Mouse (Mus musculus) kidney, postnatal 0 days (tissue): ENCODE measurements at regions not wholly inside any gene's neighbourhood (a gene's known extent, or its start where the extent isn't known, plus 50 kb on each side); places are given as distances from the start of the nearest gene placed in this dataset.
"Not testable (repeated sequence)": the region's sequence is repeated elsewhere in the genome, so short reads cannot be mapped to it uniquely, and the experiment has no call there.

Experiments
- ATAC-seq: fragments of 200-750 bp; cut with Nextera tagmentation; replicated peaks from 2 replicates; pipeline ENCODE4 v1.8.0; 2017; ENCODE audit warnings: low read depth, moderate number of reproducible peaks, moderate TSS enrichment, moderate library complexity; ENCODE audit not compliant: low FRiP score
- DNase-seq: peaks from one replicate; pipeline ENCODE4 v3.0.0-alpha.2; 2016; ENCODE audit warnings: low spot score
- H3K27ac ChIP-seq: fragments of 300-500 bp; sonication (generic); 2 replicates; pipeline ENCODE4 v1.5.1; 2014; ENCODE audit warnings: mild to moderate bottlenecking
- H3K27me3 ChIP-seq: fragments of 300-500 bp; sonication (generic); 2 replicates; pipeline ENCODE4 v1.6.1; 2014; ENCODE audit warnings: low read length, mixed read lengths; ENCODE audit not compliant: insufficient read depth
- H3K36me3 ChIP-seq: fragments of 300-500 bp; sonication (generic); 2 replicates; pipeline ENCODE4 v1.6.1; 2014; ENCODE audit warnings: low read length, mixed read lengths; ENCODE audit not compliant: insufficient read depth
- H3K4me1 ChIP-seq: fragments of 300-500 bp; sonication (generic); replicated peaks from 2 replicates; pipeline ENCODE4 v1.6.1; 2014; ENCODE audit warnings: antibody characterized with exemption, low read length, mixed read lengths; ENCODE audit not compliant: insufficient read depth
- H3K4me2 ChIP-seq: fragments of 300-500 bp; sonication (generic); 2 replicates; pipeline ENCODE4 v1.6.1; 2014; ENCODE audit warnings: mild to moderate bottlenecking, low read length, moderate library complexity, mixed read lengths
- H3K4me3 ChIP-seq: fragments of 300-500 bp; sonication (generic); replicated peaks from 2 replicates; pipeline ENCODE4 v1.5.1; 2014; ENCODE audit warnings: low read depth, low read length
- H3K9ac ChIP-seq: fragments of 300-500 bp; sonication (generic); 2 replicates; pipeline ENCODE4 v1.6.1; 2014; ENCODE audit warnings: low read depth, low read length
- H3K9me3 ChIP-seq: fragments of 300-500 bp; sonication (generic); replicated peaks from 2 replicates; pipeline ENCODE4 v1.6.1; 2016; ENCODE audit warnings: low read length, inconsistent platforms, mixed read lengths
- CTCF ChIP-seq: IDR thresholded peaks from 2 replicates; pipeline ENCODE4 v1.5.1; 2016; ENCODE audit warnings: antibody characterized with exemption, low read depth, mild to moderate bottlenecking, moderate library complexity
- WGBS: fragments of 180-500 bp; shearing (Covaris S2); extraction: QIAGEN DNeasy Blood & Tissue Kit; methylation state at CpG from one replicate; pipeline ENCODE4 v1.1.7; 2014; 5-methylcytosine and 5-hydroxymethylcytosine counted together

DNA sequence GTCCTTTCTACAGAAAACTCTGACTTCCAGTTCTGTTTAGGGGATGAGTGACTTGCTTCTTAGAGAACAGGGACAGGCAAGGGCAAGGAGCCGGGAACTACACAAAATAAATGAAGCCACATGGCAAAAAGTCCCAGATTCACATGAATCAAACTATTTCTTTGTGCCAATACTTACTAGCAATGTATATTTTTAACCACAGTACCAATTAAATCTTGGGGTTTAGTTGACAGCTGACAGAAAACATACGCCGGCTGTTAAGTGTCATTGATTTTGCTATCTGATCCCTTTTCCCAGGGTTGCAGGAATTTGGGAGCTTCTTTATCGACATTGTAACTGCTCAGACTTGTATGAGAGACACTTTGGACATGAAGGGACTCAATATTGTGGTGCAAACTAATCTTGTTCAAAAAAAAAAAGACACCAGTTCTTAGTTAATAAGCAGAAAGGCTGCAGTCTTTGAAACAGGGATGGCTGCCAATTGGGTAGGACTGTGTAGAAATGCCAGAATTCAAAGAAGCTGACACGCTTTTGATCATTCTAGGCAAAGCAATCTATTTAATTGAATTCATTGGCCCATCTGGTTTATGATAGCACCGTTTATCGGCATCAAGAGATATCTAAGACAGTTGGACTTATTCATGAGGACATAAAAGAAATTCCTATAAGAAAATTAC is 132.5 kb downstream of the Sst start:
- Histone ChIP-seq H3K27ac (no peak overlapping the region), H3K4me2 (no peak overlapping the region), H3K4me3 (no peak overlapping the region), H3K4me1 (no peaks in the 10 kb centered on the region), H3K9ac (no peak overlapping the region), H3K27me3 (no peaks in the 10 kb centered on the region), H3K36me3 (no peaks in the 10 kb centered on the region), H3K9me3 (no peaks in the 10 kb centered on the region)
- 70% methylated on average over 7 of the region's 7 CpGs for WGBS
- TF ChIP-seq CTCF, result no peak
- no peak for ATAC-seq
- DNase-seq, result no peak

DNA sequence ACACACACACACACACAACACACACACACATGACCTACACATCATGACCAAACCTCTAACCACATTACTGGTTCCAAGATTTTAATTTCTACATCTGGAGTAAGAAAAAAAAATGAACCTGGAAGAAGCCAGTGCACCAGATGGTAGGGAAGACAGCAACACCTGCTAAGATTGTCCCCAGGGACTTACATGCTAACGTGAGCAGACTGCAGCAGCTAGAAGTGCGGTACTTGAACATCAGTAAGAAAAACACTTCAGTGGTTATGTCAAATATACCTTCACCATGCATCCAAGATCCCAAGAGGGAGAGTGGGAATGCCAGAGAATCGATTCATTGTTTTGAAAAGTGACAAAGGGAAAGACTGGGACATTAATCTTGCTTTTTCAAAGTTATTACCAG is 153.7 kb downstream of the Sst start:
- Histone ChIP-seq H3K9me3 (no peaks in the 10 kb centered on the region), H3K4me1 (no peaks in the 10 kb centered on the region), H3K4me2 (no peak overlapping the region), H3K27me3 (no peaks in the 10 kb centered on the region), H3K36me3 (no peaks in the 10 kb centered on the region), H3K27ac (no peak overlapping the region), H3K4me3 (no peak overlapping the region), H3K9ac (no peak overlapping the region)
- WGBS, result 39% methylated on average over 3 of the region's 3 CpGs
- TF ChIP-seq CTCF, result no peak
- no peak for DNase-seq
- ATAC-seq, result no peak

DNA sequence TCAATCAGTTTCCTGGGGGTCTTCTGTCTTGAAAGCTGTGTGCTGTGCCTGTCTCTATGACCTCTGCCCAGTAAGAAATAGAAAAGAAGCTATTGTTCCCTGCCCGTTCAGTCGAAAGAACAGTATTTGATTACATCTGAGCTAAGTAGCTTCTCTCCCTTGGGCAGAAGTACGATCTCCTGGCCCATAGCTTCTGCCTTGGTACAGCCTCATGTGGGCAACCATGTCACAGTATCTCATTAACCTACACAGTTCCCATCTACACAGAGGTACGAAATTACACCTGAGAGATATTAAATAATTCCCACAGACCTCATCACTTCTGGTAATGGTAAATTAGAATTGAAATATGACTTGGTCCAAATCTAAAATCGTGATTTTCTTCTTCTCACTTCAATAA is 155.0 kb downstream of the Sst start:
- H3K36me3 ChIP-seq, result no peaks in the 10 kb centered on the region
- whole genome bisulfite sequencing, result 58% methylated on average over 5 of the region's 5 CpGs

DNA sequence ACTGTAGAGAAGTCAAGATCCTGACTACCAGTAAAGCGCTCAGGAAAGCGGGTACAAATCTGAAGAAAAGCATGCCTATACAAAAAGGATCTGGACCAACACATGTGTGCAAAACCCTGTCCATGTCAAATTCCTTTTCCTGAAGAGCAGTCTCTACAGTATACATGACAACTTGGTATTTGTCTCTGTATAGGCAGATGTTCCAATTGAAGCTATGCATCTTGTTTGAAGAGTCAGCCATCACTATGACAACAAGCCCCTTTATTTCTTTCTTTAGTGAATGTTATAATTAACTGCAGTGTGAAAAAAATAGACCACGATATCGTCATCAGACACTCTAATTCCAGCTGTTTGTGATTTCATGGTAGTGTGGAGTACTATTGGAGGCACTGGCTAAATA is 164.2 kb downstream of the Sst start:
- DNase-seq, result no peak
- no peak overlapping the region for H3K4me2 ChIP-seq
- no peak overlapping the region for H3K27ac ChIP-seq
- 88% methylated on average over 4 of the region's 4 CpGs for WGBS
- no peaks in the 10 kb centered on the region for H3K27me3 ChIP-seq
- no peak overlapping the region for H3K4me3 ChIP-seq
- no peak for TF ChIP-seq CTCF
- ATAC-seq, result no peak
- no peaks in the 10 kb centered on the region for H3K36me3 ChIP-seq
- H3K4me1 ChIP-seq, result no peaks in the 10 kb centered on the region
- H3K9ac ChIP-seq, result no peak overlapping the region
- H3K9me3 ChIP-seq, result no peaks in the 10 kb centered on the region

More for the DNA sequence above, 155.0 kb downstream of the Sst start:
- TF ChIP-seq CTCF, result no peak
- Histone ChIP-seq H3K9ac (no peak overlapping the region), H3K4me1 (no peaks in the 10 kb centered on the region), H3K9me3 (no peaks in the 10 kb centered on the region), H3K27ac (no peak overlapping the region), H3K4me3 (no peak overlapping the region), H3K27me3 (no peaks in the 10 kb centered on the region), H3K4me2 (no peak overlapping the region)
- no peak for ATAC-seq
- DNase-seq, result no peak

DNA sequence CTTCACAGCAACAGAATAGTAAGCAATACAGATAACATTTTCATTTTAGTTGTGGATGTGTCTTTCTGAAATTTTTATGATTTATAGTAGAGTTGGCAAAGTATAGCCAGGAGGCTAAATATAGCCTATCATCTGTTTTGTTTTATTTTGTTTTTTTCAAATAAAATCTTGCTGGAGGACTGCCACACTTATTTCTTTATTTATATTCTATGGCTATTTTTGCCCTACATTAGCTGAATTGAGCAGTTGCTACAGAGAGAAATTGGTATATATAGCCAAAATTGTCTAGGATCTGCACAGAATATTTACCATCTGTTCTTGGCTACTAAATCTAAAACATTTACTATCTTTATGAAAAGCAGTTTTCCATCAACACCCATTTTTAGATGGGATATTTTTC is 169.0 kb downstream of the Sst start:
- no peak for ATAC-seq

DNA sequence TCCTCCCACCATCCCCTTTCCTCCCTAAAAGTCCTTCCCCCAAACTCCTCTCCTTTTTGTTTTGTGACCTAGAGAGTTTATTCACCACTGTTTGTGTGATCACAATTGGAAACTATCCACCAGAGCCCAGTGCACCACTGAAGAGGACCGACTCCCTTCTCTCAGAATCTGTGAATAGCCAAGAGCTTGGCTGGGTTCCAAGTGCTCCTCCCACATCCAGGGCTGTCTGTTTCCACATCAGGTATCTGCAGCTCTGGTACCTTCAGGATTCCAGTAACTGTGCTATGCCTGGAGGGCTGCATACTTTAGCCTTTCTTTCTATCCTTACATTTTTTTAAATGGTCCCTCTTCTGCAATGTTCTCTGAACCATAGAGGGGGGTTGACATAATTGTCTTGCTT is 180.5 kb upstream of the Masp1 start:
- no peaks in the 10 kb centered on the region for H3K36me3 ChIP-seq
- no peak overlapping the region for H3K4me2 ChIP-seq
- no peaks in the 10 kb centered on the region for H3K9me3 ChIP-seq
- DNase-seq (peak; percentile 6), ATAC-seq (no peak)
- no peak overlapping the region for H3K9ac ChIP-seq
- no peak overlapping the region for H3K4me3 ChIP-seq
- H3K4me1 ChIP-seq, result no peaks in the 10 kb centered on the region
- 19% methylated on average over 1 of the region's 1 CpGs for WGBS
- H3K27me3 ChIP-seq, result no peaks in the 10 kb centered on the region
- no peak for TF ChIP-seq CTCF
- H3K27ac ChIP-seq, result no peak overlapping the region

More for the DNA sequence above, 169.0 kb downstream of the Sst start:
- DNase-seq, result peak; percentile 12
- Histone ChIP-seq H3K4me2 (no peak overlapping the region), H3K9me3 (no peaks in the 10 kb centered on the region), H3K27me3 (no peaks in the 10 kb centered on the region), H3K27ac (no peak overlapping the region), H3K4me1 (no peaks in the 10 kb centered on the region), H3K36me3 (no peaks in the 10 kb centered on the region), H3K9ac (no peak overlapping the region), H3K4me3 (no peak overlapping the region)
- TF ChIP-seq CTCF, result no peak

DNA sequence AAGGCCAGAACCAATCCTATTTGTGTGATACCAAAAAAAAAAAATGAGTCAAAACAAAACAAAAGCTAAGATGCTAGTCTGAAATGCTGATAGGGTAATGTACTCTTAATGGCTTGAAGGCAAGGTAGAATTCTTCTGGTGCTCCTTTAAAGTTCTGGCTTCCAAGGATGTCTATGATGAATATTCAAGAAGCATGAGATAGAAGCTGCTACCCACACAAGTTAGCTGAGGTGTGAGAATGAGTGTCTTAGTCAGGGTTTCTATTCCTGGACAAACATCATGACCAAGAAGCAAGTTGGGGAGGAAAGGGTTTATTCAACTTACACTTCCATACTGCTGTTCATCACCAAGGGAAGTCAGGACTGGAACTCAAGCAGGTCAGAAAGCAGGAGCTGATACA is 173.6 kb upstream of the Masp1 start:
- H3K27ac ChIP-seq, ATAC-seq, DNase-seq, H3K4me3 ChIP-seq, H3K9me3 ChIP-seq, H3K27me3 ChIP-seq, H3K4me2 ChIP-seq, H3K36me3 ChIP-seq, H3K4me1 ChIP-seq, H3K9ac ChIP-seq: not testable (repeated sequence)
